Mouse (Mus musculus): ENCODE measurements around the gene Wdr20. TPM values are rescaled to one million over a fixed set of nuclear protein-coding genes. Genes with fewer than 3 reads are reported as not detected.

Wdr20 gene
- total RNA-seq, 1 experiment from 2014 or later: 59.0 TPM

- ATAC-seq (ENCODE audit: extremely low read depth, insufficient number of reproducible peaks, low FRiP score, poor library complexity, severe bottlenecking): no peak
Observed at GRCm38 (mm10) chr12:110804261-110804660, 66.5 kb downstream of the Wdr20 start.

GRCm38 (mm10) chr12:110806301-110806970 lies 68.7 kb downstream of the Wdr20 start:
- no peak for ATAC-seq (ENCODE audit: extremely low read depth, insufficient number of reproducible peaks, low FRiP score, poor library complexity, severe bottlenecking)

- no peak for ATAC-seq (ENCODE audit: extremely low read depth, insufficient number of reproducible peaks, low FRiP score, poor library complexity, severe bottlenecking)
Observed at GRCm38 (mm10) chr12:110808430-110808829, 70.7 kb downstream of the Wdr20 start.

GRCm38 (mm10) chr12:110808848-110809247 lies 71.1 kb downstream of the Wdr20 start:
- no peak for ATAC-seq (ENCODE audit: extremely low read depth, insufficient number of reproducible peaks, low FRiP score, poor library complexity, severe bottlenecking)

GRCm38 (mm10) chr12:110813132-110813531 lies 75.4 kb downstream of the Wdr20 start:
- peak; percentile 56; the same call in 1 of the 2 replicates for ATAC-seq (ENCODE audit: extremely low read depth, insufficient number of reproducible peaks, low FRiP score, poor library complexity, severe bottlenecking)

DNA sequence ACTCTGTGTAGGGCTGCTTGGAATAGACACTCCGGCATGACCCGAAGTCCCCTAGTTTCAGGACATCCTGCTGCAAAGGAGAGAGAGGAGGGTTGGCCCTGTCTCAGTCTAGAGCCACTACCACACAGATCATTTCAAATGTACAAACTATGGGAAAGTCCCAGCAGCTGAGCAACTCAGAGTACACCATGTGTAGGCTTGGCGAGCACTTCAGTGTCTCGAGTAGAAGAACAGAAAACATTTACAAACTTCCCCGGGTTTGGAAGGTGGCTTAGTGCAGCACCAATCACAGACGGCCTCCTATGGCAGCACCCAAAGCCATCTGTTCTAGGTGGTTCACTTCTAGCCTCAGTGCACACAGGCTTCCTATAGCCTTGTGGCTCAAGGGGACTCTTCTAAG lies 75.9 kb downstream of the Wdr20 start:
- ATAC-seq (ENCODE audit: extremely low read depth, insufficient number of reproducible peaks, low FRiP score, poor library complexity, severe bottlenecking): no peak

GRCm38 (mm10) chr12:110814924-110815323 lies 77.2 kb downstream of the Wdr20 start:
- ATAC-seq (ENCODE audit: extremely low read depth, insufficient number of reproducible peaks, low FRiP score, poor library complexity, severe bottlenecking): no peak

GRCm38 (mm10) chr12:110816833-110817232 lies 79.1 kb downstream of the Wdr20 start:
- ATAC-seq (ENCODE audit: extremely low read depth, insufficient number of reproducible peaks, low FRiP score, poor library complexity, severe bottlenecking): no peak

- ATAC-seq (ENCODE audit: extremely low read depth, insufficient number of reproducible peaks, low FRiP score, poor library complexity, severe bottlenecking): no peak
Observed at GRCm38 (mm10) chr12:110819367-110819766, 81.6 kb downstream of the Wdr20 start.

DNA sequence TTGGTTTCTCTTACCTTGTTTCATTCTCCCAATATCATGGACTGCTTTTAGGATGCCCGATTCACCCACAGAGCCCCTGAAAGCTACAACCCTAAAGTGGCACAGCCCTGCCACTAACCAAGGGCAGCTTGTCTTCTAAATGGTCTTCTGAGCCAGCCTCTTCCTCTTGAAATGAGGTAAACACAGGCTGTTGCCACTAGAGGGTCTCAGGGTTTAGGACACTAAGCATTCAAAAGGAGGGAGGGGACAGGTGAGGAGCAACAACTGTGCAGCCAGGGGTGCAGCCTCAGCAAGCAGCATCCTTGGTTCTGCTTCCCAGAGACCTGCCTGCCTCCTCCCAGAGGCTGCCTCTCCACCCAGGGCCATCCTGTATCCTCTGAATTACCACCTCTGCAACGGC lies 84.0 kb downstream of the Wdr20 start:
- ATAC-seq (ENCODE audit: extremely low read depth, insufficient number of reproducible peaks, low FRiP score, poor library complexity, severe bottlenecking): no peak

DNA sequence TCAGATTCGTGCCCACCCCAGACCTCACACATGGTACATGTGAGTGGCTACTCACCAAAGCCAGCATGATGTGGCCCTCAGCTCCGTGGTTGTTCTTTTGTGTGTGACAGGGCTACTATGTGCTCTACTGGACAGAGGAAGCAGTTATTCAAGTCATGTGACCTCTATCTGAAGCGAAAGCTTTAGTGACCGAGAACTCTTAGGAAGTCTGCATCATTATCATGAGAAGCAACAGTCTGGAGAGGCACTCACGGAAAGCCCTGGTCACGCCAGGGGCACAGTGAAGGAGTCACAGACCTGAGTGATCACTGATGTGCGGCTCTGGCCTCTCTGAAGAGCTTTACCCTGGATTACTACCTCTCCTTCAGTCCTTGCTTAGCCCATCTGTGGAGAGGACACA lies 84.6 kb downstream of the Wdr20 start:
- no peak for ATAC-seq (ENCODE audit: extremely low read depth, insufficient number of reproducible peaks, low FRiP score, poor library complexity, severe bottlenecking)

DNA sequence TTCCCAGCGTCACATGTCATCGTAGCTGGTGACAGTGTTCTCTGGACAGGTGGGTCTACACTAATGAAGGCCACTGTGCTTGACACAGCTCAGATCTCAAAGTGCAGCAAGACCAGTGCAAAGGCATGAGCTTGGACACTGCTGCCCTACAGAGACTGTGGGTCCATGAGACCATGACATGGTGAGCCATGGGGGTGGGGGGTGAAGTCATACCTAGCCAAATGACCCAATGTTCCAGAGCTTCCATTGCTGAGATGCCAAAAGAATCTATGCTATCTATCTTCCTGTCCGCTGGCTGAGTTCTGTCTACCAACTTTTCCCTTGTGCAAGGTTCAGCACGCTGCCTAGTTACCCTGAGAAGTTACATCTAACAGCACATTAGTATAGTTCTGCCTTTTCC lies 91.2 kb downstream of the Wdr20 start:
- no peak for ATAC-seq (ENCODE audit: extremely low read depth, insufficient number of reproducible peaks, low FRiP score, poor library complexity, severe bottlenecking)

DNA sequence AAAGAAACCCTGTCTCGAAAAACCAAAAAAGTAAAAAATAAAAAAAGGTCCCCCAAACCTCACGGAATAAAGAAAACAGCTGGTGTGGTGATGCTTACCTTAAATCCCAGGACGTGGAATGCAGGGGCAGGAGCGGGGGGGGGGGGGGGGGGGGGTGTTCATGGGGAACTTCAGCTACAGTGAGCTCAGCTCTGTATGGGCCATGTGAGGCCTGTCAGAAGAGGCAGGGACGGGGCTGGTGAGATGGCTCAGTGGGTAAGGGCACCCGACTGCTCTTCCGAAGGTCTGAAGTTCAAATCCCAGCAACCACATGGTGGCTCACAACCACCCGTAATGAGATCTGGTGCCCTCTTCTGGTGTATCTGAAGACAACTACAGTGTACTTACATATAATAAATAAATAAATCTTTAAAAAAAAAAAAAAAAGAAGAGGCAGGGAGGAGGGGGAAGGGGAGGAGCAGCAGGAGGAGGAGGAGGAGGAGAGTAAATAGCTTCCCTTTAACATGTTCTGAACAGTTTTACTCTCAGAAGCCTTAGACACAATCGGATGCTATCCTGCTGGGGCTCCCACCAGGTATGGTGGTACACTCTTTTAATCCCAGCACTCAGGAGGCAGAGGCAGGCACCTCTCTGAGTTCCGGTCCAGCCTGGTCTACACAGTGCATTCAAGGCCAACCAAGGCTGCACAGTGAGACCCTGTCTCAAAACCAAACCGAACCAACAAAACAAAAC lies 92.7 kb downstream of the Wdr20 start:
- no peak for ATAC-seq (ENCODE audit: extremely low read depth, insufficient number of reproducible peaks, low FRiP score, poor library complexity, severe bottlenecking)

GRCm38 (mm10) chr12:110835182-110835581 lies 97.4 kb downstream of the Wdr20 start:
- ATAC-seq (ENCODE audit: extremely low read depth, insufficient number of reproducible peaks, low FRiP score, poor library complexity, severe bottlenecking): no peak

GRCm38 (mm10) chr12:110836729-110837128 lies 99.0 kb downstream of the Wdr20 start:
- no peak for ATAC-seq (ENCODE audit: extremely low read depth, insufficient number of reproducible peaks, low FRiP score, poor library complexity, severe bottlenecking)

- no peak for ATAC-seq (ENCODE audit: extremely low read depth, insufficient number of reproducible peaks, low FRiP score, poor library complexity, severe bottlenecking)
Observed at GRCm38 (mm10) chr12:110837192-110837841, 99.6 kb downstream of the Wdr20 start.

DNA sequence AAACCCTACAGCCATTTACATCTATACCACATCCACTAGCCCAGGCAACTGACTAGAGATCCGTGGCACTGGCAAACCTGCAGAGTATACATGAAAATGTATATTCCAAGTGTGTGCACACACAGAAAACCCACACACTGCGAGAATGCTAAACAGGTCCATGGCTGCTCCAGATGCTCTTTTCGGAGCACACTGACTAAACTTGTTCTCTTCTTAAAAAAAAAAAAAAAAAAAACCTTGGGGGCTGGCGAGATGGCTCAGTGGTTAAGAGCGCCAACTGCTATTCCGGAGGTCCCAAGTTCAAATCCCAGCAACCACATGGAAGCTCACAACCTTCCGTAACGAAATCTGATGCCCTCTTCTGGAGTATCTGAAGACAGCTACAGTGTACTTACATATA lies 100.1 kb downstream of the Wdr20 start:
- ATAC-seq (ENCODE audit: extremely low read depth, insufficient number of reproducible peaks, low FRiP score, poor library complexity, severe bottlenecking): no peak

DNA sequence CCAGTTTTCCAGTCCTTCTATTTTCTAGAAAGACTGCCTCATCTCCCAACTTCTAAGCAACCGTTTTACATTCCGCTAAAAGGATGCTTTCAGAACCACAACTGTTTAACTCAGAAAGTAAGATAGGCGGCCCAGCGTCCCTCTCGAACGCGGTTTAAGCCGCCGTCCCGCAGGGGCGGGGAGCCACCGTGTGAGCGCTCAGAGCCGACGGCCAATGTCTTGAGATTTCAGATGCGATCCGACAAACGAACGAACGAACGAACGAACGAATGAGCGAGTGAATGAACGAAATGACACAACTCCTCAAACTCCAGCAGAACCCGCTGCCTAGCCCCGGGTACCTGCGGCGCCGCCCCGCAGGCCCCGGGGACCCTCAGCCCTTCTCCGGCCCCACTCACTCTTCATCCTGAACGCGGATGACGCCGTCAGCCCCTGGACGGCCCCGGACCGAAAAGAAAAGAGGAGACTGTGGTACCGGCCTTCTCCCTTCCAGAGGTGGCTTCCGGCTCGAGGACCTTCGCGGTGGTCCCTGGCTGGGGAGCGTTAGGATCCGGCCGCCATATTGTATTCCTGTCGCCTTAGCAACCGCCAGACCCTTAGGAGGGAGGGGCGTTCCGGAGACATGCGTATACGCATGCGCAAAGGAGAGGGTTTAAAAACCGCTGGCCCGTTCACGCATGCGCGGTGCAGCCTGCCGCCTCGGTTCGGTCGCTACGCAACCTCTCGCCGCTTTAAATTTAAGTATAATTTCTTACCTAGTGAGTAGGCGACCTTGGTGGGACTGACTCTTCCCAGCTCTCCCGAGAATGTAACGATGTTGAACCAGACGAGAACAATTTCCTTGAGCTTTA lies 102.8 kb downstream of the Wdr20 start, which contains the start of gene Mok:
Gene Mok, minus strand, starts transcription at position 592 of the 851 bp plus-strand sequence.
- peak; percentile 57 for ATAC-seq (ENCODE audit: extremely low read depth, insufficient number of reproducible peaks, low FRiP score, poor library complexity, severe bottlenecking)
